Mouse (Mus musculus) CD4-positive helper T cell, adult 2 months (primary cell): ENCODE measurements around the gene Samd4.
"Not testable (repeated sequence)": the region's sequence is repeated elsewhere in the genome, so short reads cannot be mapped to it uniquely, and the experiment has no call there.

Experiments used
- DNase-seq: peaks from one replicate; pipeline ENCODE4 v3.0.0-alpha.2; 2012; ENCODE audit warnings: low read depth, missing footprints, low spot score

Samd4 gene

GRCm38 (mm10) chr14:47105755-47106154 is 223.1 kb downstream of the Samd4 start:
- DNase-seq: no peak

- DNase-seq: no peak
Measured at GRCm38 (mm10) chr14:47107461-47107860, 224.8 kb downstream of the Samd4 start.

GRCm38 (mm10) chr14:47110391-47110790 is 227.7 kb downstream of the Samd4 start:
- not testable (repeated sequence) for DNase-seq

GRCm38 (mm10) chr14:47111341-47111740 is 228.7 kb downstream of the Samd4 start:
- DNase-seq: no peak

- DNase-seq: no peak
Measured at GRCm38 (mm10) chr14:47115154-47115553, 232.5 kb downstream of the Samd4 start.

GRCm38 (mm10) chr14:47116062-47116762 is 233.6 kb downstream of the Samd4 start:
- DNase-seq: no peak

- no peak for DNase-seq
Measured at GRCm38 (mm10) chr14:47117522-47117921, 234.9 kb downstream of the Samd4 start.

- DNase-seq: no peak
Measured at GRCm38 (mm10) chr14:47127987-47128386, 245.3 kb downstream of the Samd4 start.

- DNase-seq: no peak
Measured at GRCm38 (mm10) chr14:47133948-47134347, 251.3 kb downstream of the Samd4 start.

GRCm38 (mm10) chr14:47136637-47137036 is 254.0 kb downstream of the Samd4 start:
- DNase-seq: no peak

GRCm38 (mm10) chr14:47138853-47139252 is 256.2 kb downstream of the Samd4 start:
- DNase-seq: no peak

GRCm38 (mm10) chr14:47144326-47144725 is 261.7 kb downstream of the Samd4 start:
- DNase-seq: no peak

- no peak for DNase-seq
Measured at GRCm38 (mm10) chr14:47151306-47151705, 268.7 kb downstream of the Samd4 start.

GRCm38 (mm10) chr14:47154303-47154702 is 271.6 kb downstream of the Samd4 start:
- DNase-seq: no peak
